Mouse (Mus musculus) layer of hippocampus, adult 2 months (tissue): Measurements from ENCODE around the gene Zhx3. TPM values are rescaled to one million over a fixed set of nuclear protein-coding genes. Genes with fewer than 3 reads are reported as not detected.

ENCODE experiments used
- DNase-seq, 2 experiments: peaks; one replicate each; pipeline ENCODE4 v3.0.0; 2022; ENCODE audit warnings: low spot score in 2 of 2
- H3K27ac ChIP-seq: fragments of 200-600 bp; 2 replicates; pipeline ENCODE4 v1.8.1; 2022
- H3K4me3 ChIP-seq: fragments of 200-600 bp; 2 replicates; pipeline ENCODE4 v1.8.1; 2022; ENCODE audit warnings: mild to moderate bottlenecking
- CTCF ChIP-seq: fragments of 200-600 bp; conservative IDR thresholded peaks from 2 replicates; pipeline ENCODE4 v1.8.1; 2022; ENCODE audit warnings: antibody characterized with exemption, mild to moderate bottlenecking, moderate library complexity
- long read RNA-seq, 2 experiments: library from polyadenylated mRNA; stranded (forward); transcript quantifications; one replicate each; pipeline ENCODE4 v2.0.0; 2021; ENCODE audit warnings: borderline mapping rate in 2 of 2
- total RNA-seq, 2 experiments: library from RNA; stranded (reverse); gene quantifications; 2 replicates each; pipeline ENCODE4 v1.2.3; 2021

Gene Zhx3
- 100 to 1,000 TPM; 111 to 116 TPM for total RNA-seq
- long read RNA-seq, experiment 1, full-length matches to known transcripts = 4 of 26 reads
- long read RNA-seq, experiment 1, partial matches to known transcripts = 9 of 26 reads
- long read RNA-seq, experiment 1, other reads (novel, unspliced or antisense) = 13 of 26 reads
- long read RNA-seq, experiment 2, full-length matches to known transcripts = 9 of 42 reads
- long read RNA-seq, experiment 2, partial matches to known transcripts = 14 of 42 reads
- long read RNA-seq, experiment 2, other reads (novel, unspliced or antisense) = 19 of 42 reads

- DNase-seq = peak; percentile 89 to 90
- Histone ChIP-seq H3K4me3 (peak within 1 kb of the TSS; percentile 97), H3K27ac (peak within 1 kb of the TSS; percentile 99)
- no peak for TF ChIP-seq CTCF
Observed at GRCm38 (mm10) chr2:160872890-160873382, at the start of gene Zhx3. Gene Zhx3 (minus strand): TSS chr2:160872998.

GRCm38 (mm10) chr2:160921285-160921684 is 48.5 kb upstream of the Zhx3 start:
- TF ChIP-seq CTCF = no peak
- DNase-seq = no peak
- H3K4me3 ChIP-seq = no peak overlapping the region
- no peak overlapping the region for H3K27ac ChIP-seq

GRCm38 (mm10) chr2:160918930-160919215 is 46.1 kb upstream of the Zhx3 start:
- H3K4me3 ChIP-seq = no peak overlapping the region
- DNase-seq = no peak
- no peak for TF ChIP-seq CTCF
- no peak overlapping the region for H3K27ac ChIP-seq

- Histone ChIP-seq H3K4me3 (no peak overlapping the region), H3K27ac (no peak overlapping the region)
- TF ChIP-seq CTCF = no peak
- no peak for DNase-seq
Observed at GRCm38 (mm10) chr2:160918154-160918929, 45.5 kb upstream of the Zhx3 start.

GRCm38 (mm10) chr2:160917313-160917712 is 44.5 kb upstream of the Zhx3 start:
- H3K4me3 ChIP-seq = no peak overlapping the region
- H3K27ac ChIP-seq = no peak overlapping the region
- no peak for DNase-seq
- no peak for TF ChIP-seq CTCF

GRCm38 (mm10) chr2:160916714-160917113 is 43.9 kb upstream of the Zhx3 start:
- no peak for DNase-seq
- TF ChIP-seq CTCF = no peak
- Histone ChIP-seq H3K27ac (no peak overlapping the region), H3K4me3 (no peak overlapping the region)

- no peak for DNase-seq
Observed at GRCm38 (mm10) chr2:160915821-160916610, 43.2 kb upstream of the Zhx3 start.

GRCm38 (mm10) chr2:160914656-160915055 is 41.9 kb upstream of the Zhx3 start:
- Histone ChIP-seq H3K4me3 (no peak overlapping the region), H3K27ac (no peak overlapping the region)
- no peak for DNase-seq
- no peak for TF ChIP-seq CTCF

More at GRCm38 (mm10) chr2:160915821-160916610, 43.2 kb upstream of the Zhx3 start:
- no peak for TF ChIP-seq CTCF
- Histone ChIP-seq H3K4me3 (no peak overlapping the region), H3K27ac (no peak overlapping the region)

- Histone ChIP-seq H3K4me3 (peak within 1 kb of the TSS; percentile 17), H3K27ac (no peak within 1 kb of the TSS)
- no peak for DNase-seq
- TF ChIP-seq CTCF = no peak
Observed at GRCm38 (mm10) chr2:160912231-160912671, 39.5 kb upstream of the Zhx3 start, which contains the start of gene Emilin3. Gene Emilin3 (minus strand): TSS chr2:160912328.

GRCm38 (mm10) chr2:160911558-160912201 is 38.9 kb upstream of the Zhx3 start:
- H3K4me3 ChIP-seq = peak overlapping the region; percentile 17
- TF ChIP-seq CTCF = no peak
- H3K27ac ChIP-seq = no peak overlapping the region
- no peak for DNase-seq

GRCm38 (mm10) chr2:160910633-160911032 is 37.8 kb upstream of the Zhx3 start:
- no peak overlapping the region for H3K4me3 ChIP-seq

GRCm38 (mm10) chr2:160908607-160909006 is 35.8 kb upstream of the Zhx3 start:
- H3K27ac ChIP-seq = no peak overlapping the region
- no peak overlapping the region for H3K4me3 ChIP-seq
- TF ChIP-seq CTCF = no peak
- DNase-seq = no peak

More at GRCm38 (mm10) chr2:160910633-160911032, 37.8 kb upstream of the Zhx3 start:
- DNase-seq = no peak
- no peak for TF ChIP-seq CTCF
- no peak overlapping the region for H3K27ac ChIP-seq
